Mouse (Mus musculus): Measurements from ENCODE around the gene Prss40.

DNA sequence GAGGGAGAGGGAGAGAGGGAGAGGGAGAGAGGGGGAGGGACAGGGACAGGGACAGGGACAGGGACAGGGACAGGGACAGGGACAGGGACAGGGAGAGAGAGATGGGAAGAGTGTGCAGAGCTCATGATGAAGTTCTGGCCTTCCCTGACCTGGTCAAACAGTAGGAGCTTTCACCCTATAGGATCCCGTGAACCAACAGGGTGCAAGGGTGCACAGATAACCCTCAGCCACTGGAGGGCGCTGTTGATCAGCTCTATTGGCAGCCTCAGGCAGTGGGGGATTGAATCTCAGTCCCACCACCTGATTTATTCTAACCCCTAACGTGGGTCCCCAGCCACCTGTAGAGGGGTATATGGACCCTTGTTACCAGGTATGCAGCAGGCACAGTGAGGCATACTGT, 49.7 kb downstream of the Prss40 start:
- TF ChIP-seq POLR2A (IDR thresholded peaks at IDR 0.05; ENCODE audit: control insufficient read depth, low read depth, low read length) (no peak), CTCF (IDR thresholded peaks at IDR 0.05; ENCODE audit: control insufficient read depth, insufficient read depth, insufficient replicate concordance, low read depth, low read length) (peak; percentile 97; the same call in 1 of the 2 replicates)

Data from testis, adult 2 months (tissue).